Mouse (Mus musculus) CH12.LX (cell line): ENCODE results near the gene Gm49387. TPM values are rescaled to one million over a fixed set of nuclear protein-coding genes. Genes with fewer than 3 reads are reported as not detected.

Experiments used
- DNase-seq: peaks from one replicate; pipeline ENCODE4 v3.0.0-alpha.2; 2013; ENCODE audit errors: extremely low read depth
- H3K27ac ChIP-seq: 2 replicates; pipeline ENCODE4 v1.5.1; 2012; ENCODE audit warnings: low read depth, mild to moderate bottlenecking, control low read depth, moderate library complexity; ENCODE audit not compliant: insufficient read depth
- H3K27me3 ChIP-seq: replicated peaks from 2 replicates; pipeline ENCODE3; 2012; ENCODE audit warnings: inconsistent platforms
- H3K36me3 ChIP-seq, 2 experiments: replicated peaks in 1 of 2; 2 replicates each; pipeline versions ENCODE3 to v1.6.1; 2012; ENCODE audit warnings: inconsistent platforms in 1 of 2, low read length in 1 of 2, mild to moderate bottlenecking in 1 of 2, mixed read lengths in 1 of 2, moderate library complexity in 1 of 2; ENCODE audit not compliant: control insufficient read depth in 1 of 2, insufficient read depth in 1 of 2
- H3K4me1 ChIP-seq, 2 experiments: 2 replicates each; pipeline ENCODE4 v1.6.1; 2012; ENCODE audit warnings: inconsistent platforms in 1 of 2, moderate library complexity in 1 of 2; ENCODE audit not compliant: insufficient read depth in 2 of 2, control insufficient read depth in 1 of 2
- H3K4me2 ChIP-seq: 2 replicates; pipeline ENCODE4 v1.6.1; 2012; ENCODE audit warnings: low read depth, mild to moderate bottlenecking, control low read depth; ENCODE audit not compliant: poor library complexity, insufficient read depth, severe bottlenecking
- H3K4me3 ChIP-seq, 3 experiments: fragments of 150-350 bp in 1 of 3; sonication (generic) in 1 of 3; replicated peaks in 1 of 3; 2 replicates each; pipeline versions ENCODE3 to v1.5.1; 2011 to 2012; ENCODE audit warnings: low read depth in 2 of 3, low read length in 2 of 3, mild to moderate bottlenecking in 2 of 3, moderate library complexity in 2 of 3, control low read depth in 1 of 3, improper control_type of control experiment in 1 of 3, inconsistent platforms in 1 of 3, mixed read lengths in 1 of 3; ENCODE audit not compliant: poor library complexity in 1 of 3
- H3K79me2 ChIP-seq: replicated peaks from 2 replicates; pipeline ENCODE4 v1.6.1; 2012; ENCODE audit warnings: mild to moderate bottlenecking, moderate library complexity; ENCODE audit not compliant: control insufficient read depth, poor library complexity, insufficient read depth, severe bottlenecking; ENCODE audit errors: extremely low read depth
- H3K9ac ChIP-seq: 2 replicates; pipeline ENCODE4 v1.6.1; 2012; ENCODE audit warnings: low read depth, mild to moderate bottlenecking, control low read depth, moderate library complexity; ENCODE audit not compliant: insufficient read depth
- H3K9me3 ChIP-seq: replicated peaks from 2 replicates; pipeline ENCODE3; 2012; ENCODE audit warnings: low read length, inconsistent platforms, mixed read lengths
- CHD2 ChIP-seq: IDR thresholded peaks from 2 replicates; pipeline ENCODE4 v1.6.1; 2011; ENCODE audit warnings: low read length, improper control_type of control experiment
- CTCF ChIP-seq, 2 experiments: IDR thresholded peaks in 1 of 2; conservative IDR thresholded peaks in 1 of 2; 2 replicates each; pipeline ENCODE4 v1.5.1; 2011 to 2012; ENCODE audit warnings: low read depth in 2 of 2, low read length in 2 of 2, improper control_type of control experiment in 1 of 2, inconsistent platforms in 1 of 2, mild to moderate bottlenecking in 1 of 2, moderate library complexity in 1 of 2
- E2F4 ChIP-seq: IDR thresholded peaks from 2 replicates; pipeline ENCODE4 v1.6.1; 2011; ENCODE audit warnings: low read depth, low read length, improper control_type of control experiment; ENCODE audit not compliant: insufficient replicate concordance
- EP300 ChIP-seq: IDR thresholded peaks from 2 replicates; pipeline ENCODE4 v1.6.1; 2011; ENCODE audit warnings: low read length, improper control_type of control experiment
- JUN ChIP-seq: IDR thresholded peaks from 2 replicates; pipeline ENCODE4 v1.6.1; 2011; ENCODE audit warnings: low read depth, mild to moderate bottlenecking, low read length, improper control_type of control experiment, moderate library complexity; ENCODE audit not compliant: insufficient read depth
- KAT2A ChIP-seq: IDR thresholded peaks from 2 replicates; pipeline ENCODE4 v1.6.1; 2012; ENCODE audit warnings: low read length, improper control_type of control experiment, inconsistent platforms; ENCODE audit not compliant: insufficient replicate concordance
- MAZ ChIP-seq: IDR thresholded peaks from 2 replicates; pipeline ENCODE4 v1.6.1; 2012; ENCODE audit warnings: low read depth, mild to moderate bottlenecking, inconsistent platforms, low read length, improper control_type of control experiment, moderate library complexity
- MEF2A ChIP-seq: IDR thresholded peaks from 2 replicates; pipeline ENCODE4 v1.6.1; 2014; ENCODE audit warnings: low read depth, mild to moderate bottlenecking, inconsistent platforms, low read length, improper control_type of control experiment, borderline replicate concordance
- MXI1 ChIP-seq: IDR thresholded peaks from 2 replicates; pipeline ENCODE4 v1.6.1; 2011; ENCODE audit warnings: mild to moderate bottlenecking, low read depth, low read length, improper control_type of control experiment
- NELFE ChIP-seq: IDR thresholded peaks from 2 replicates; pipeline ENCODE4 v1.6.1; 2011; ENCODE audit warnings: low read depth, low read length, improper control_type of control experiment
- PAX5 ChIP-seq: IDR thresholded peaks from 2 replicates; pipeline ENCODE4 v1.6.1; 2012; ENCODE audit warnings: low read length, inconsistent platforms, mixed read lengths
- RAD21 ChIP-seq: IDR thresholded peaks from 2 replicates; pipeline ENCODE4 v1.6.1; 2011; ENCODE audit warnings: low read depth, mild to moderate bottlenecking, low read length, improper control_type of control experiment, moderate library complexity
- SMC3 ChIP-seq: IDR thresholded peaks from 2 replicates; pipeline ENCODE4 v1.6.1; 2011; ENCODE audit warnings: low read depth, low read length, improper control_type of control experiment
- TCF12 ChIP-seq: IDR thresholded peaks from 2 replicates; pipeline ENCODE4 v1.6.1; 2014; ENCODE audit warnings: low read depth, mild to moderate bottlenecking, inconsistent platforms, low read length, improper control_type of control experiment
- dilution Hi-C: fragments of 300-500 bp; cut with MboI; formaldehyde crosslinking; loops from 2 replicates; pipeline ENCODE4 v1.14.3; 2020; ENCODE audit warnings: low sequenced_read_pairs; ENCODE audit not compliant: extremely low pct_unique_long_range_greater_than_20kb, extremely low pct_ligation_motif_present
- in situ Hi-C: fragments of 300-500 bp; cut with MboI; formaldehyde crosslinking; loops from 3 replicates; pipeline ENCODE4 v1.14.3; 2019; ENCODE audit warnings: low sequenced_read_pairs, low pct_ligation_motif_present, low pct_unique_long_range_greater_than_20kb, mixed read lengths
- polyA plus RNA-seq: library from polyadenylated mRNA; unstranded; fragments of >175 nt; gene quantifications from 2 replicates; pipeline ENCODE4 v1.2.1, GENCODE M21; 2012; ENCODE audit warnings: low read depth; ENCODE audit not compliant: insufficient read length
- total RNA-seq, 2 experiments: library from RNA; depleted of rRNA; stranded (reverse); fragments of 300-350 nt in 1 of 2; fragments of >200 nt in 1 of 2; gene quantifications; 2 replicates each; pipeline ENCODE4 v1.2.3; 2012 to 2014

Gm49387 gene
- total and polyA plus RNA-seq, 3 experiments: 0.71 TPM; not detected in 2

DNA sequence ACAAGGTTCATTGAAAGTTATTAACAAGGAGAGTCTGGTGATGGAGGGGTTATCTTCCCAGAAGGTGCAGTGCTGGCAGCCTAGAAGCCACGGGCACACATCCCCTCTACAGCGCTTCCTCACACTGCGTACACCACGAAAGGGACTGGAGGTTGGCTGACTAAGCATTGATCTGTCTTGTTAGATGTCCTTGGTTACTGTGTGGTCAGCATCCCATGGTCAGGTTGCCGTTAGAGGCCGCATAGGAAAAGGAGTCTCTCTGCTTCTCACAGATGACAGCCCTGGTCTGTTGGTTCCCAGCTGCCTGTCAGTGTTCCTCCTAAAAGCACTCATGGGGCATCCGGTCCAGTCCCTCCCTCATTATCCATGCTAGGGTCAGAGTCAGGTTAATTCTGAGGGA is 10.5 kb upstream of the Gm49387 start:
- no peak overlapping the region for H3K9ac ChIP-seq
- H3K36me3 ChIP-seq: peaks cover 0 to 6% of the 10 kb centered on the region in 2 experiments
- dilution Hi-C loops: no loop called here
- H3K9me3 ChIP-seq: peaks cover 5% of the 10 kb centered on the region
- in situ Hi-C loops: loop anchor here (5.0 to 10.0 kb wide), 3 partner anchors 131 to 434 kb away; partner anchors contain the start of genes Dph3 and Oxnad1
- TF ChIP-seq NELFE (no peak), EP300 (no peak), SMC3 (no peak), PAX5 (no peak), CHD2 (no peak), E2F4 (no peak), KAT2A (no peak), MEF2A (no peak)
- no peaks in the 10 kb centered on the region; the same call in 1 of the 2 replicates for H3K79me2 ChIP-seq
- no peak overlapping the region for H3K27ac ChIP-seq
- H3K4me2 ChIP-seq: no peak overlapping the region
- peaks cover 16 to 39% of the 10 kb centered on the region in 2 experiments for H3K4me1 ChIP-seq
- no peak for DNase-seq
- H3K4me3 ChIP-seq: no peak overlapping the region
- no peaks in the 10 kb centered on the region for H3K27me3 ChIP-seq

DNA sequence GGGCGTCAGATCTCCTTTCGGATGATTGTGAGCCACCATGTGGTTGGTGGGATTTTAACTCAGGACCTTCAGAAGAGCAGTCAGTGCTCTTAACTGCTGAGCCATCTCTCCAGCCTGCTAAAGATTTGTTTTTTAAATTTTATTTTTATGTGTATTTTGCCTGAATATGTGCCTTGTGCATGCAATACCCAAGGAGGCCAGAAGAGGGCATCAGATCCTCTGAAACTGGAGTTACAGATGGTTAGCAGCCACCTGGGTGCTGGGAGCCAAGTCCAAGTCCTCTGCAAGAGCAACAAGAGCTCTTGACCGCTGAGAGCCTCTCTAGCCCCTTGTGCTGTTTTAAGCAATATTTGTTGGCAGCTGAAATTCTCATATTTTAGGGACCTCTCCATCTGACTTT is 9.7 kb upstream of the Gm49387 start:
- in situ Hi-C loops (loop anchor here (5.0 to 10.0 kb wide), 3 partner anchors 132 to 434 kb away; partner anchors contain the start of genes Dph3 and Oxnad1), dilution Hi-C loops (no loop called here)
- H3K36me3 ChIP-seq: peaks cover 0 to 13% of the 10 kb centered on the region in 2 experiments
- peaks cover 16 to 38% of the 10 kb centered on the region in 2 experiments for H3K4me1 ChIP-seq
- peaks cover 5% of the 10 kb centered on the region for H3K9me3 ChIP-seq
- no peak for DNase-seq
- H3K27ac ChIP-seq: no peak overlapping the region
- TF ChIP-seq JUN: no peak
- TF ChIP-seq CTCF (conservative IDR thresholded peaks at IDR 0.05 in 1 of 2, IDR thresholded peaks at IDR 0.05 in 1 of 2; ENCODE audit: low read depth in 2 of 2, low read length in 2 of 2): peak; percentile 19 to 41; a peak in 2 of 4 replicates
- TF ChIP-seq SMC3: peak; percentile 4; the same call in 1 of the 2 replicates
- no peak for TF ChIP-seq KAT2A
- peak; percentile 19 for TF ChIP-seq RAD21
- TF ChIP-seq MAZ: no peak
- no peak for TF ChIP-seq MXI1
- no peak for TF ChIP-seq TCF12
- TF ChIP-seq, all 38 proteins: peak for 3
- no peak overlapping the region for H3K4me3 ChIP-seq
- H3K79me2 ChIP-seq: no peaks in the 10 kb centered on the region; the same call in 1 of the 2 replicates
- H3K9ac ChIP-seq: no peak overlapping the region
- no peak overlapping the region for H3K4me2 ChIP-seq
- no peaks in the 10 kb centered on the region for H3K27me3 ChIP-seq
